Mouse (Mus musculus) adrenal gland, postnatal 25 days (tissue): ENCODE data around the gene Dmc1. TPM values are rescaled to one million over a fixed set of nuclear protein-coding genes. Genes with fewer than 3 reads are reported as not detected.

Experiments
- DNase-seq: peaks from one replicate; pipeline ENCODE4 v3.0.0; 2021; ENCODE audit warnings: mixed read lengths
- microRNA-seq, 2 experiments: library from miRNA; unstranded; fragments of <30 nt; microRNA quantifications; one replicate each; pipeline ENCODE4 v1.2.0; 2021
- total RNA-seq: library from RNA; stranded (reverse); gene quantifications from 2 replicates; pipeline ENCODE4 v1.2.3, GENCODE M21; 2021

Dmc1 gene
- total RNA-seq, 1 experiment from 2014 or later: 2.5 TPM

GRCm38 (mm10) chr15:79511553-79512320 is 93.2 kb downstream of the Dmc1 start:
- DNase-seq: peak; percentile 89

Small RNA genes within 50 kb of the gene (microRNA-seq; reads per million reads assigned to microRNA genes)
- 0 reads per million in 2 experiments for gene Gm27903

Other genes with a start within 250 kb of the Dmc1 start
- gene Tmem184b, start 201.5 kb downstream of the Dmc1 start, total RNA-seq: 47.1 and 54.5 TPM in 2 replicates
- 92.0 and 115 TPM in 2 replicates for gene Csnk1e, start 149.5 kb downstream of the Dmc1 start, total RNA-seq
- gene Kcnj4, start 99.9 kb downstream of the Dmc1 start, total RNA-seq: 0.27 and 0.57 TPM in 2 replicates
- 2.7 and 3.3 TPM in 2 replicates for gene Kdelr3, start 88.7 kb downstream of the Dmc1 start, total RNA-seq
- 331 and 385 TPM in 2 replicates for gene Ddx17, start 58.4 kb downstream of the Dmc1 start, total RNA-seq
- gene Fam227a, start 53.8 kb upstream of the Dmc1 start, total RNA-seq: 2.9 and 4.1 TPM in 2 replicates
- 15.0 and 24.5 TPM in 2 replicates for gene Cby1, start 54.1 kb upstream of the Dmc1 start, total RNA-seq
- gene Tomm22, start 65.8 kb upstream of the Dmc1 start, total RNA-seq: 82.7 and 113 TPM in 2 replicates
- gene Josd1, start 82.8 kb upstream of the Dmc1 start, total RNA-seq: 26.8 and 27.9 TPM in 2 replicates
- gene Gtpbp1, start 85.7 kb upstream of the Dmc1 start, total RNA-seq: 30.1 and 34.7 TPM in 2 replicates
- gene Sun2, start 137.4 kb upstream of the Dmc1 start, total RNA-seq: 44.0 and 50.9 TPM in 2 replicates
- gene Dnal4, start 172.7 kb upstream of the Dmc1 start, total RNA-seq: 17.7 and 23.1 TPM in 2 replicates
- 4.6 and 6.8 TPM in 2 replicates for gene Nptxr, start 199.7 kb upstream of the Dmc1 start, total RNA-seq
- gene Npcd, start 229.1 kb upstream of the Dmc1 start, total RNA-seq: 1.7 and 2.6 TPM in 2 replicates
- 55.3 and 73.0 TPM in 2 replicates for gene Cbx6, start 229.6 kb upstream of the Dmc1 start, total RNA-seq